Mouse (Mus musculus): ENCODE measurements around the gene Ddn.
A peak's percentile ranks its signal among the peaks of the same experiment; 100 is the strongest.

The Ddn gene

DNA sequence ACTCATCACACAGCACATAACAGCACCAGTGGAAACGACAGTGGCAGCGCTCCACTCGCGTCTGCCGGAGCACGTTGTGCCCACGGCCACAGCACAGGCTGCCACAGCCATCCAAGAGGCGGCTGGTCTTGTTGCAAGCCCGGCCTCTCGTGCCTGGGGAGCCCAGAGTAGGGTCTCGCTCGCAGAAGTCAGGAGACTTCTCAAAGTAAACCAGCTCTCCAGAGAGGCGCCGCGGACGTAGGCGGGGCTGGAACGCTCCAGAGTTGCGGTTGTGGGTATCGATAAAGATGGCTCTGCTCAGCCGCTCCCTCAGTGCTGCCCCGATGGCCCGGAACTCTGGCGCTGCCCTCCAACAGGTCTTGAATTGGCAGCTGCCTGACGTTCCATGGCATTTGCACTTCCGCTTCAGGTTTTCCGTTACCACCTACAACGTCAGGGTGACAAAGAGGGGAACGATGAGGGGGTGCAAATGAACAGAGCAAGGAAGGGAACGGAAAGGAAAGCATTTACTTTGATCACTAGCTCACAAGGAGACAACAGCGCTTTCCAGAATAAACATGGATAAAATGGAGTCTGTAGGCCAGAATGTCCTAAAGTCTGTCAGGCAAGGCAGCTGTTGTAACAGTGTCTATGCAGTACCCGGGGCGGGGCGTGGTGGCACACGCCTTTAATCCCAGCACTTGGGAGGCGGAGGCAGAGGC is 36.6 kb downstream of the Ddn start:
- DNase-seq = no peak

DNA sequence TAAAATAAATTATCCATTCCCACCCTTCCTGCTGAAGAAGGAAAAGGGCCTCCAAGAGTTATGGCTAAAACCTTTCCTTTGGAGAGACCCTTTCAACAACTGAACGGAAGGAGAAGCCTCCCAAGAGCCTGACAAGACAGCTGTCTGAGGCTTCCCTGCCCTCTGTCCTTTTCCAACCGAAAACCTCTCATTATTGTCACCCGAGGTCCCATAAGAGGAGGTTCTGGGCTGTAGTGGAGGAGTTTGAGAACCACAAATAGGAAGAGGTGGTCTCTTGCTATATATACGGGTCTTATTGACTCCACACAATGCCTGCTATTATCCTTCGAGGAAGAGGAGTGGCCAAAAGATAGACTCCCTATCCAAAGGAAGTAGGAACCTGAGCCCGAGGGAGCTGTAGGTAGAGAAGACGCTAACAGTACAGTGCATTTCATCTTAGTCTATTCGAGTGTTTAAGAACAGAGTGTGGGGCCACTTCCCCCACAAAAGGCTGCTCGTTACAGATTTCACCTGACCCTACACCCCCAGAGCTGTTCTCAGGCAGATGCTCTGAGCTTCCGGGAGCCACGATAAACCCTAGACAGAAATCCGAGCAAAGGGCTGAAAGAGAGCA is 37.4 kb downstream of the Ddn start:
- DNase-seq = no peak

GRCm38 (mm10) chr15:98768259-98768658 is 41.0 kb downstream of the Ddn start:
- DNase-seq = no peak

DNA sequence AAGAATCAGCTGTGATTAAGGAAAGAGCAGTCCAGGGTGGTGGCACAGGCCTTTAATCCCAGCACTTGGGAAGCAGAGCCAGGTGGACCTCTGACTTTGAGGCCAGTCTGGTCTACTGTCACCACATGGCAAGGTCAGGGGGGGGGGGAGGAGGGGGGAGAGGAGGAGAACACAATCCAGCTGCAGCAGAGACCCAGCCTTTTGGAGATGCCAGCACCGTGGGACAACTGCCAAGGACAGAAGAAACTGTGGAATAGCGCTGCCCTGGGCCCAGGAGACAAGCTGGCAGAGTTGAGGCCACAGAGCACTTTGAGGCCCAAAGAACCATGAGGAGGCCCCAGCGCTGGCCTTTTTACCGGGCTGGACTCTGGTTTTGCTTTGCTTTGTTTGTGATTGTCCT is 43.4 kb downstream of the Ddn start:
- DNase-seq = no peak

DNA sequence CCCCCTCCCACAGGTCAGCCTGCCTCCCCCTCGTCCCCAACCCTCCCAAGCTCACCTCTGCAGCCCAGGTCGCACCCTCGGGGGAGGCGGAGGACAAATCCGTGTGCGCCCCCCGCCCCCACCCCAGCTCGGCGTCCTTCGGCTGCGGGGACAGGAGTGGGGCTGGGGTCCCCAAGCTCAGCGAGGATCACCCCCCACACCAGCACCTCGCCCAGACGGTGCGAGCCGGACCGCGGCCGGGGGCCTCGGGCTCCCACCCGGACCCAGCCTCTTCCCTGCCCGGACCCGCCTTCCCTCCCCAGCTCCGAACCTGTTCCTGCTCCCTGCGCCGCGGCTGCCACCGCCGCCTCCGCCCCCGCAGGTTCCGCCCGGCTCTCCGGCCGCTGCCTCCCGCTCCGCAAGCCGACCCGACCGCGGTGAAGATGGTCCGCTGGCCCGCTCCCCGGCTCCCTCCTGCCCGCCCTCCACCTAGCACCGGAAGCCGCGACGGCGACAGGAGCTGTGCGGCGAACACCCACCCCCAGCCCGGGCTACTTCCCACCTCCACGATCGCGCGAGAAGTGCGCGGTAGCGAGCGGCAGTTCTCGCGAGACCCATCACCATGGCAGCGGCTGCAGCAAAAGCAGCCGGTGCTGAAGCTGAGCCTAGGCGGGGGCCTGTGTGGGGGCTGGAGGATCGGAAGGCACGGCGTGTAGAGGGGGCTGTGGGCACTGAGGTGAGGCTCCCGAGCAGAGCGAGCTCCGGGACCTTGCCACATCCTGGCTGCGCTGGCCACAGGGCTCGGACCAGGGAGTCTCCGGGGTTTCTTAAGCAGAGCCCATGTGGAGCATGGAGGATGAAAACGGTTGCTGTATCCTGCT is 46.4 kb downstream of the Ddn start, which contains the start of gene Arf3:
Gene Arf3, minus strand, starts transcription at position 545 of the 860 bp plus-strand sequence.
- DNase-seq = peak; percentile 98

GRCm38 (mm10) chr15:98762201-98762621 is 47.1 kb downstream of the Ddn start:
- DNase-seq = peak; percentile 78

- no peak for DNase-seq
These were observed 55.2 kb downstream of the Ddn start for GRCm38 (mm10) chr15:98754125-98754524.

All from right cerebral cortex, postnatal 25 days (tissue).